Mouse (Mus musculus): ENCODE results near the gene Caap1.

DNA sequence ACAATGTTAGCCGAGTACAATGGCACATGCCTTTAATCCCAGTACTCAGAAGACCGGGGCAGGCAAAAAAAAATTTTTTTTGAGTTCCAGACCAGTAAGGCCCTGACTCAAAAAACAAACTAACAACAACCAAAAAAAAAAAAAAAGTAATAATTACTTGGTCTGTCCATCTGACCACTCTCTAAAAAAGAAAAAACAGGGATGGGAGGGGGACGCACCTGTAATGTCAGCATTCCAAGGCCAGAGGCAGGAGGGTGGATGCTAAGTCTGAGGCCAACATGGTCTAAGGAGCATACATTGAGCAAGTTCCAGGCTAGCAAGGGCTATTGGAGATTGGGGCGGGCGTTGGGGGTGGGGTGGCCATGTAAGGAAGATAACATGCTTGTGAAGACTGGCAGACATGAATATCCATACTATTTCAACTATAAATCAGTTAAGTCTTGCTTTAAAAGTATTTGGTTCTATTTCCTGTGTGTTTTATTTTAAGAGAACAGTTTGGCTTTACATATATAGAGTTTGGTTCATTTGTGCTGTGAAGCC lies 1.6 kb downstream of the Caap1 start:
- TF ChIP-seq CTCF (IDR thresholded peaks at IDR 0.05; ENCODE audit: control insufficient read depth, insufficient read depth, insufficient read length) (no peak), MYOD1 (IDR thresholded peaks at IDR 0.05; ENCODE audit: control insufficient read depth, insufficient read length, low read depth) (no peak), CEBPB (IDR thresholded peaks at IDR 0.05; ENCODE audit: low read depth) (no peak)
